ENCODE assay signal across 9 mouse cellular contexts in genomic region chr10:42591993-42592686, GRCm38 (mm10). TPM values are rescaled to one million over a fixed set of nuclear protein-coding genes. Genes with fewer than 3 reads are reported as not detected.
DNase-seq lines count a peak whose midpoint lies in the region; ATAC-seq and TF ChIP-seq lines count a peak whose summit lies in the region.
"Had no signal": no experiment of that assay in that cellular context is flagged by ENCODE, and none has a peak within 500 bp of the region (broad histone marks: within the 10 kb centered on the region; RNA-seq: fewer than 3 reads in every experiment).

No protein-coding gene starts in this region.

- peak overlapping the region; percentile 45 for H3K4me3 ChIP-seq in heart, embryonic 16.5 days (ENCODE audit: low read length)
- H3K4me3 ChIP-seq in intestine, embryonic 15.5 days (replicated peaks): peak overlapping the region; percentile 29
- no peak overlapping the region for H3K4me3 ChIP-seq in thymus, adult 2 months (ENCODE audit: control insufficient read depth, insufficient read depth, low read length)

- no peak for TF ChIP-seq CTCF in thymus, adult 2 months (IDR thresholded peaks at IDR 0.05; ENCODE audit: borderline replicate concordance, control insufficient read depth, extremely low read depth, insufficient read depth, low read length, poor library complexity)

- peaks cover 89% of the 10 kb centered on the region for H3K27me3 ChIP-seq in heart, embryonic 16.5 days (ENCODE audit: control insufficient read depth, insufficient read depth, low read length)
- H3K27me3 ChIP-seq in intestine, embryonic 15.5 days (replicated peaks): peaks cover 81% of the 10 kb centered on the region
- H3K27me3 ChIP-seq in thymus, adult 2 months (ENCODE audit: control insufficient read depth, insufficient read depth, low read length): peaks cover 39% of the 10 kb centered on the region

- TF ChIP-seq POLR2A in thymus, adult 2 months (IDR thresholded peaks at IDR 0.05; ENCODE audit: control insufficient read depth, extremely low read depth, insufficient read depth, low read length, poor library complexity): no peak

- no peak for DNase-seq in heart, postnatal 14 days
- peak; percentile 43 for DNase-seq in embryo, embryonic 9.5 days (ENCODE audit: extremely low spot score)
- peak; percentile 49 for DNase-seq in neural tube, embryonic 10.5 days (ENCODE audit: extremely low spot score, low spot score)
- DNase-seq in thymus, adult 2 months: no peak
- no peak for DNase-seq in testis, postnatal 10 days (ENCODE audit: low spot score)
- no peak for DNase-seq in frontal cortex, postnatal 14 days (ENCODE audit: low spot score in 2 of 2)
- DNase-seq: cerebellum, adult 9-11 months had no signal

- H3K9me3 ChIP-seq in heart, embryonic 16.5 days (replicated peaks; ENCODE audit: control insufficient read depth, low read length): no peaks in the 10 kb centered on the region
- H3K9me3 ChIP-seq in intestine, embryonic 15.5 days: no peaks in the 10 kb centered on the region

- no peaks in the 10 kb centered on the region for H3K36me3 ChIP-seq in heart, embryonic 16.5 days (ENCODE audit: control insufficient read depth, insufficient read depth)
- no peaks in the 10 kb centered on the region for H3K36me3 ChIP-seq in intestine, embryonic 15.5 days
- no peaks in the 10 kb centered on the region for H3K36me3 ChIP-seq in thymus, adult 2 months (ENCODE audit: control insufficient read depth, insufficient read depth, low read length)

- no peak overlapping the region for H3K27ac ChIP-seq in heart, embryonic 16.5 days (ENCODE audit: low read length)
- H3K27ac ChIP-seq in intestine, embryonic 15.5 days: no peak overlapping the region
- H3K27ac ChIP-seq in thymus, adult 2 months (ENCODE audit: control insufficient read depth, insufficient read depth, low read length): no peak overlapping the region

- no peak overlapping the region for H3K9ac ChIP-seq in heart, embryonic 16.5 days (ENCODE audit: low read length)
- no peak overlapping the region for H3K9ac ChIP-seq in intestine, embryonic 15.5 days

- H3K4me2 ChIP-seq in heart, embryonic 16.5 days (ENCODE audit: low read depth, low read length): peak overlapping the region; percentile 56
- peak overlapping the region; percentile 63 for H3K4me2 ChIP-seq in intestine, embryonic 15.5 days (replicated peaks)

- intact Hi-C loops in heart, postnatal 14 days (cut with DNase I): no loop called here

- peaks cover 11% of the 10 kb centered on the region for H3K4me1 ChIP-seq in heart, embryonic 16.5 days (ENCODE audit: control insufficient read depth, insufficient read depth, low read length)
- H3K4me1 ChIP-seq in intestine, embryonic 15.5 days (replicated peaks): peaks cover 14% of the 10 kb centered on the region
- no peaks in the 10 kb centered on the region for H3K4me1 ChIP-seq in thymus, adult 2 months (replicated peaks; ENCODE audit: control insufficient read depth, insufficient read depth, low read length)

- ATAC-seq in heart, embryonic 16.5 days (replicated peaks; ENCODE audit: extremely low read depth, insufficient read depth, low FRiP score): no peak
- no peak for ATAC-seq in intestine, embryonic 15.5 days

- WGBS in heart, embryonic 16.5 days: under 1% methylated on average over 25 of the region's 25 CpGs
- under 1% methylated on average over 25 of the region's 25 CpGs for WGBS in intestine, embryonic 15.5 days
- 8% methylated on average over 25 of the region's 25 CpGs for WGBS in thymus, adult 2 months

RNA-seq across cellular contexts. Expression of gene Ostm1, which starts 8.5 kb away (rescaled TPM):
- 17.6 and 24.0 TPM in 2 replicates for polyA plus RNA-seq in heart, embryonic 16.5 days (2015; fragmentation: Nextera tagmentation; extraction: Ambion mirVana)
- 10 to 100 TPM; 18.0 to 18.2 TPM for total RNA-seq in heart, postnatal 14 days (2021)
- polyA plus RNA-seq in intestine, embryonic 15.5 days (2015; fragmentation: Nextera tagmentation; extraction: Ambion mirVana): 14.5 and 16.3 TPM in 2 replicates
- polyA plus RNA-seq in thymus, adult 2 months (2012; rRNA removed): 63.0 and 69.4 TPM in 2 replicates

RNA-seq across cellular contexts. Expression of gene Nr2e1, which starts 8.7 kb away (rescaled TPM):
- polyA plus RNA-seq in heart, embryonic 16.5 days (2015; fragmentation: Nextera tagmentation; extraction: Ambion mirVana): not detected in 2 replicates
- not detected for total RNA-seq in heart, postnatal 14 days (2021)
- 0.05 TPM in 1 of 2 replicates, not detected in the other for polyA plus RNA-seq in intestine, embryonic 15.5 days (2015; fragmentation: Nextera tagmentation; extraction: Ambion mirVana)
- not detected in 2 replicates for polyA plus RNA-seq in thymus, adult 2 months (2012; rRNA removed)

Comparison
In these comparisons a context has a peak if more than half of its experiments do, and no peak if none do; other contexts are left out.
1. DNase-seq: peak in embryo, embryonic 9.5 days (single experiment) and neural tube, embryonic 10.5 days (single experiment); none in heart, postnatal 14 days (0 of 2), thymus, adult 2 months (single experiment), testis, postnatal 10 days (single experiment) and frontal cortex, postnatal 14 days (0 of 2).